Mouse (Mus musculus) thymus, postnatal 4 days (tissue): ENCODE measurements around the gene Wnt3.
"Not testable (repeated sequence)": the region's sequence is repeated elsewhere in the genome, so short reads cannot be mapped to it uniquely, and the experiment has no call there.

Experiments
- DNase-seq: peaks from one replicate; pipeline ENCODE4 v3.0.0; 2021

The Wnt3 gene

DNA sequence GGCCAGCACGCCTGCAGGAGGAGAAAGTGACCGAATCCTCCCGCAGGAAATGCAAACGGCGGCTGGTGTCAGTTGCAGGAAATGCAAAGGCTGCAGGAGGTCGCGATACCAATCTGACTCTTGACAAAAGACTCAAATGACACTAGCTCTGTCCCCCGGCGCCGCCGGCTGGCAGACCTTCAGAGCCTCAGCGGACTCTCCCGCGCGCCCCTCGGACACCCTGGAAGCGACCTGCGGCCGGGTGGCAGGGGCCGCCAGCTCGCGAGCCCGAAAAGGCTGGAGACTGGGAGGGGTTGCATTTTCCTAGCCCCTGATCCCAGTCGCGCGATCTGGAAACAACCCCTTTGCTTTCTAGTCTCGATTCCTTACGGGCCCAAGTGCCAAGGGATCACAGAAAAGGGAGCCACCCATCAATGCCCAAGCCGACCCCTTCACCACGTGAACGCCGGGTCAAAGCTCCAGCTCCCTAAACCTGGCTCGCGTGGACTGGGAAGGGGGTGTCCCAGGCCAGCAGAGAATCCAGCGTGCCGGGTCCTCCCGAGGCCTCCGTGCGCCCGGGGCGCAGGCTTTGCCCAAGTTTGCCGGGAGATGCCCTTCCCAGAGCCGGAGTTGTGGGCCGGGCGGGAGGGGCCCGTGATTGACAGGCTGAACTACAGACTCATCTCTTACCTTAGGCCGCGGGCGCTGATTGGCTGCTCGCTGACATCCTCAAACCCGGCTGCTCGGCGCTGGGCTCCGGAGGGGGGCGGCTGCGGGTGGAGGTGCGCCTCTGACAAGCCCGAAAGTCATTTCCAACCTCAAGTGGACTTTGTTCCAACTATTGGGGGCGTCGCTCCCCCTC, at the start of gene Wnt3:
TSS of gene Wnt3 (plus strand) at position 764 of the 841 bp plus-strand sequence.
- DNase-seq = peak; percentile 68

DNA sequence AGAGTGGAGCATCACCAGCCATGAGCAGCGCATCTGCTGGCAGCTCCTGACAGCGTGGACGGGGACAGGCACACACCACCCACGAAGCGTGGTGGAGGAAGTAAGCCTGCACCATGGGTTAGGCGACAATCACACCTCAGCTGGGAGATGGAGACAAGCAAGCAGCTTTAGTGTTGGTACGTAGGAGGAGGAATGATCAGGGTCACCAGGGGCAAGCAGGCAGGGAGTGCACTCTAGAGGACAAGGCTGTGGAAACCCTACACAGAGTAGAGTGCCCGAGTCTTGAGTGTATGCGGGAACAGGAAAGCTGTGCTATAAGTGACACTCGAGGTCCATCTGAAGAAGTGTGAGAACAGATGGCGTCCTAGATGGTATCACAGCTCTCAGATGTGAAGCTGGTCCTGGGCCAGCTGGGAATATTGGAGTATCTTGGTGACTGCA, 49.6 kb upstream of the Wnt3 start:
- DNase-seq = no peak

DNA sequence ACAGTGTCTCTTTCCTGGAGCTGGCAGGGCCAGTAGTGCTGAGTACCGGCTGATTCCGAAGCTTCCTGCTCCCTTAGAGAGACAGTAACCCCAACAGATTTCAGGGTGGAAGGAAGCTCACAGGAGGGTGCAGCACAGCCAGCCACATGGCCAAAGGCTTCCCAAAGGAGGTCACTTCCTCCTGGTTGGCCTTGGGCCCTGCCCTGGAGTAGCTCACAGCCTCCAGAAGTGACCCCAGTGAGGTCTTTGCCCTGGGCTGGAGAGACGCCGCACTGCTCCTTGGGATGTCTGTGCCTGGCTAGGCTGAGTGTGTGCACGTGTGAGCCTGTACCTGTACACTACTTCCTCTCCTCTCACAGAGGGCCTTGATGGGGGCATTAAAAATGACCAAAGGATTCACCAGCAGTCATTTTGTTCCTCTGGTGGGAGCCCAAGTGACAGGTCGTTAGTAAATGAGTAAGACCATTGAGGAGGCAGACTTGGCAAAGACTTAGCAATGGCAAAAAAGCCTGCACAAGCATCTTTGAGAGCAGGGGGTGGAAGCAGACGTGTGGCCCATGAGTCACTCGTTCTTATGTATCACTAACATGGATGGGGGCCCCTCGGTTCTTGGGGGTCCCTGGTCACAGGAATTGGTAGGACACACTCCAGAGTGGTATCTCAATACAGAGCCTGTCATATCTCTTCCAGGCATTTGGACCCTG, 44.5 kb upstream of the Wnt3 start:
- no peak for DNase-seq

DNA sequence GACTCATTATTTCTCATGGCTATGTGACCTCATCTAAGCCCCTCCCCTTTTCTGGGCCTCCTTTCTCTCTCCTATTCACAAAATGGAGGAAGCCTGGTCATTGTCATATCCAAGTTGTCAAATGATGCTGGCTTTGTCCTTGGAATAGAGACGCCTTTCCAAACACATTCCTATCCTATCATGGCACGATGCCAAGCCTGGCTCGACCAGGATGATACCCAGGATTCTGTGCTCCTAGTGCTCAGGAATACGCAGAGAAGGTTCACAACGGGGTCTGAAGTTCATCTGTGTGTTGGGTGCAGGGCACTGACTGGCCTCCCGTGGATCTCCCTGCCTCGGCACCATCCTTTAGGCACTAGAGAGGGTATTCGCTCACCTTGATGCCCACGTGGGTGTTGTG, 42.4 kb upstream of the Wnt3 start:
- no peak for DNase-seq

DNA sequence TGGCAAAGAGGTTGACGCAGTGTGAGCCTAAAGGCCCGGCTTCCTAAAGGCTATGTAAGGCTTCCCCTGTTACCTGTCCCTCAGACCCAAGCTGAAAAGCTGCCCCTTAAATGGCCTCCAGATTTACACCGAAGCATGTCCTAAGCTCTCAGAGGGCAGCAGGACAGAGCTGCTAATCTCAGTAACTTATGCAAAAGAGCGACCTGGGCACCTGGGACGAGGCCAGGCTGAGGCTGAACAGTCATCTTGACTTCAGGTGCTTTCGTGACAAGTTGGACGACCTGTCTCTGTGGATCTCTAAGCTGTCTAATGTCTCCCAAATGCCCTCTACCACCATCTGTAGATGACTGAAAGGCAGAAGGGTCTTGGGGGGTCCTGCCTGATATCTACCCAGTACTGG, 41.6 kb upstream of the Wnt3 start:
- DNase-seq = no peak

DNA sequence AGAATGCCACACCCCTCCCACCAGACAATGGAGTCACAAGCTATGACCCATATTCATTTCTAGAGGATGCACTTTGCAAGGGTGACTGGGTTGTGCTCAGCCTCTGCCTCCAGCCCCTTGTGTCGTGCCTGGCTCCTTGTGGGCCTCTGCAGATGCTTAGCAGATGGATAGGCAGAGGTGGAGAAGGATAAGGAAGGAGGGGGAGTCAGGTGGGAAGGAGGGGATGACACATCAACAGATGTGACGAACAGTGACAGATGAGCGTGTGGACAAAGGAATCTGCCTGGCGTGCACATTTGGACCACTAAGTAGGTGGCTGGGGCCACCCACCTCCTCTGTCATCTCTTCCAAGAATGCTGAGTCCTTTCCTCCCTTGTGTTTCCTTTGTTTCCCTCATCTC, 40.9 kb upstream of the Wnt3 start:
- DNase-seq = no peak

DNA sequence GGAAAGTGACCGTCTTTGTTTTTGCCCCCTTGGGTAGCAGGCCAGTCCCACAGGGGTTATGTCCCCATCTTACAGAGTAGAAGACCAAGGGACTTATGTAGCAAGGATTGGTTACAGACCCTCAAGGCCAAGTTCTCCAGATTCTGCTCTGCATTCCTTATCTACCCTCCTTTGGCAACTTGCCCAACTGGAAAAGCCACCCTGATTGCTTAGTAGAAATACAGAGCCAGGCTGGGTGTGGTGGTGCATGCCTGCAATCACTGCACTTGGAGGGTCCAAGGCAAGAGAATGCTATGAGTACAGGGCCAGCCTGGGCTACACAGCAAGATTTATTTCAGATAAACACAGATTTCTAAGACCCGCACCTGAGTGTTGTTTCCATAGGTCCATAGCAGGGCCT, 40.0 kb upstream of the Wnt3 start:
- DNase-seq = no peak

DNA sequence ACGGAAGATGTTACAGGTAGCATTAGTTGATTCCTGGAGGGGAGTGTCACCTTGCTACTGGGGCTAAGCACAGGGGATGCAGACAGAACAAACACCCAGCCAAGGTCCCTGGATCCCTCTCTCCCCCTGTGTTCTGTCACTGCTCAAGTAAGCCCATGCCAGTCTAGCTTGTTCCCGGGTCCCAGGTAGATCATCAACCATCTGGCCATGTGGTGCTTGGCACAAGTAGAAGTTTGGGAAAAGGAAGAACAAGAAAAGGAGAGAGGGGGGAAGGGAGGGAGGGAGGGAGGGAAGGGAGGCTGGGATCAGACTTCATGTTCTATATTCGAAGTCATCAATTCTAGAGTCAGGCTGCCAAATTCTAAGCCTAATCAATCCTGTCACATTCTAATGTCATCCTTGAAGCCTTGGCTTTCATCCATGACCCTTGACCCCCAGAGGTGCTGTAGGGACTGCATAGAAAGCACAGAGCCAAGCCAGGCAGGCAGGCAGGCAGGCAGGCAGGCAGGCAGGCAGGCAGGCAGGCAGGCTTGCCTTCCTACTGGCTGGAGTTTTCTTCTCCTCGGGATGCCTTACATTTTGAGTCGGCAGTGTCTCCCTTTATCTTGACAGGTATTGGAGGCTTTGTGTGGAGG, 39.4 kb upstream of the Wnt3 start:
- no peak for DNase-seq

DNA sequence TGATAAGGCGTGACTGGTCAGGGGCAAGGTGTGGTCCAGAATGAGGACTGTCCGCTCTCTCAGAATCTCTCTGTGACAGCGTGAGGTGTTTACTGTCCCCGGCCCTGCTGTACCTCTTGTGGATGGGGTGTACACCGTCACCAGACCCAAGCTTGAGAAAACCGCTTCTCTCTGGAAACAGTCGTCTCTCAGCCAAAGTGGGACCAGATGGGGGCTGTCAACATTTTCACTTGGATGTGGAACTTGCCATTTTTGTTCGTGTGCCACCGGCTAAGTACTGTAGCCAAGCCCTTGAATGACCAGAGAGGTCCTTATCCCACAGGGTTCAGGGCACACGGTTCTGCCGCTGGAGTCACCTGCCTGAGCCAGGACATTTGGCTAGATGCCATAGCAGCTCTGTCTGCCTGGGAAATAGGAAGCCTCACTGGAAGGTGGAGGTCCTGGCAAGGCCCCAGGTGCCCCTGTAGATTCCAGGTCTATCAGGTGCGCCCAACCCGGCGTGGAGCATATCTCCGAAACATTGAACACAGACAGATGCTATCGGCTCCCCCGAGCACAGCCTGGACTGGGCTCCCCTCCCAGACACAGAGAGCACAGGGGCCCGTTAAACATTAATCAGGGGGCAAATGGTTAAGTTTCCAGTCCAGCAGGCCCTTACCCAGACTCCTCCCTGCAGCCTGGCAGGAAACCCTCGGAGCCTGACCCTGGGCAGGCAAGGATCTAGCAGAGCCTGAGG, 38.7 kb upstream of the Wnt3 start:
- no peak for DNase-seq

DNA sequence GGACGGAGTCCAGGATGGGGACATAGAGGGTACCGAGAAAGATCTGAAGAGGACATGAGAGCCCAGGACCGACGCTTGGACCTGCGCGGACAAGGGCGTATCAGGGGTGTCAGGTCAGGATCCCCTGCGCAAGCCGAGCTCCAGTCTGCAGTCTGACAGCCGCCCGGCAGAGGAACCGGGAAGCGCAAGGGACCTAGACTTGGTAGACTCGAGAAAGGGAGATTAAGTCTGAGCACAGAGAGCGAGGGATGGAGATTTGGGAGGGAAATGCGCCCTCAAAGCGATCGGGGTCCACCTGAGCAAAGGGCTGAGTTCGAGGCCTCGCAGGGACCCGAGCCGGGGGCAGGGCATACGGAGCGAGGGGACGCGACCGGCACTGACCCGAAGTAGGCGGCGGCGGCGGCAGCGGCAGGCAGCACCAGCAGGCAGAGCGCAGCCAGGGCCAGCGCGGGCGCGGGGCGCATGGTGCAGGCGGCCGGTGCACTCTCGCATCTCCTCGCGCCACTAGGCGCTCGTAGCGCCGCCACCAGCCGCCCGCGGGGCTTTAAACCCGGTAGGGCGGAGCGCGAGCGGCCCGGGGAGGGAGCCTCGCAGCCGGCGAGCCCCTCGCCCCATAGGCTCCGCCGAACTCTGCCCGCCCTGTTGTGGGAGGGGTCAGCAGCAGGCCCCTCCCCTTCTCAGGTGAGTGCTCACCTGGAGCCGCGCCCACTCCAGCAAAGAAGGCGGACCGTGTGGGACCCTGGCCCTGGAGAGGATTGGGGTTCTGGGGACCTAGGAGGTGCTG, 24.5 kb upstream of the Wnt3 start, which contains the start of gene Wnt9b:
TSS of gene Wnt9b (minus strand) at position 516 of the 784 bp plus-strand sequence.
- DNase-seq = peak; percentile 37

DNA sequence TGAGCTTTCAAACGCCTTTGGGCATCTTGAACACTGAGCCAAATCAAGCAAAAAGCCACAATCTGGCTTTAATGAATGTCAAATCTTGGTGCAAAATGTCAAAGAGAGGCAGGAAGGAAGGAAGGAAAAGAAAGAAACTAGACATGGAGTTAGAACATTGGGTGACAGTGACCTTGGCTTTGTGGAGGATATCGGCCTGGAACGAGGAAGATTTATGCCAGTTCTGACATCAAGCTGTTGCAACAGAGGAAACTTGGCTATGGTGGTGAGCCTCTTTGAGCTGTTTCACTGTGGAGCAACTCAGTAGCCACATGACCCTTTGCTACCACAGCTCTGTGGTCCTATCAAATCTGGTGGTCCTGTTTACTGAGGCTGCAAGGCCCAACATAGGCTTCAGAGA, 23.3 kb upstream of the Wnt3 start:
- no peak for DNase-seq

DNA sequence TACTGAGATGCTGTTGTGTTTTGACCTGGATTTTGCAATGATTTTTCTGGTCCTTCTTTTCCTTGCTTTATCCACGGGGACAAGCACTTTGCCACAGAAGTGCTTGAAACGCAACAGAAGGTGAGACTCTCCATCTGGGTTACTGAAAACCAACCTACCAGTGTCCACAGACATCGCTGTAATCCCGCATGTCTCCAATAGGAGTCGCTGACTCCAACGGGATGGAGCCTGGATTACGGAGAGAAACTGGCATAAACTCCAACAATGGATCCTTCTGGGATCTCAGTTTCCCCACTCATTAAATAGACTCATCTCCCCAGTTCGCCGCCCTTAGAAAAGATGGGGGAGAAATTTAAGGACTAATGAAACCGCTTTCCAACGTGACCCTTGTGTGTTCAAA, 15.9 kb upstream of the Wnt3 start:
- no peak for DNase-seq

DNA sequence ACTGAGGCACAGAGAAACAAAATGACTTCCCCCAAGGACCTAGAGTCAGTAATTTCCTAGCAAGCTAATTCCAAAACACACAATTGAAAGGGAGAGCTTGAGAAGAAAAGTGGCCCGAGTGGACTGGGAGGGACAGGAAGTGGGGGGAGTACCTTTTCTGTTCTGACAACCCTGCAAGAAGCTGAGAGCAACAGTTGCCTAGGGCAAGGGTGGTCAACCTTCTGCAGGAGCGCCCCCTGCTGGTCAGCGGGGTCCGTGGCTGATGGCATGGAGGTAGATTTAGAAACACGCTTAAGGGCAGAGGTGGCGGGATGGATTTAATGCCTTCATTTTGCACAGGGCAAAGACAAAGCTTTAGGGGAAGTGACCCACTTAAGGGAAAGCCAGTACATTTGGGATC, 15.2 kb upstream of the Wnt3 start:
- DNase-seq = peak; percentile 87

DNA sequence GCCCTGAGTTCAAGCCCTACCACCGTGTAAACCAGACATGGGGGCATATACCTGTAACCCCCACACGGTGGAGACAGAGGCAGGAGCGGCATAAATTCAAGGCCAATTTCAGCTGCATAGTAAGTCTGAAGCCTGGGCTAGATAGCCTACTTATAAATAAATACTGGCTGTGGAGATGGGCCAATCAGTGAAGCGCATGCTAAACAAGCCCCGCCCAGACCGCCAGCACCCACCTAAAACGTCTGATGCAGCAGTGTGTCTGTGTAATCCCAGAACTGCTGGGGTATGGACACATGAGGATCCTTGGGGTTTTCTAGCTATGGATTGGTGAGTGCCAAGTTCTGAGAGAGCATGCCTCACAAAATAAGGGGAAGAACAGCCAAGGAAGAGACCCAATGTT, 13.8 kb upstream of the Wnt3 start:
- no peak for DNase-seq

DNA sequence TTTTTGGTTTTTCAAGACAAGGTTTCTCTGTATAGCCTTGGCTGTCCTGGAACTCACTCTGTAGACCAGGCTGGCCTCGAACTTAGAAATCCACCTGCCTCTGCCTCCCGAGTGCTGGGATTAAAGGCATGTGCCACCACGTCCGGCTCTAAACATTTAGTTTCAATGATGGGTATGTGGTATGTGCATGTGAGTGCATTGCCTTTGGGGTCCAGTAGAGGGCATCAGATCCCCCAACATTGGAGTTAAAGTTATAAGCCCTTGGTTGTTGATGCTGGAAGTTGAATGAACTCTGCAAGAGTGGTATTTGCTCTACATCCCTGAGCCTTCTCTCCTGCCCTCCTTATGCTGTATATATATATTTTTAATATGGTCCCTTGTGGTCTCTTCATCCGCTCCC, 13.1 kb upstream of the Wnt3 start:
- not testable (repeated sequence) for DNase-seq

DNA sequence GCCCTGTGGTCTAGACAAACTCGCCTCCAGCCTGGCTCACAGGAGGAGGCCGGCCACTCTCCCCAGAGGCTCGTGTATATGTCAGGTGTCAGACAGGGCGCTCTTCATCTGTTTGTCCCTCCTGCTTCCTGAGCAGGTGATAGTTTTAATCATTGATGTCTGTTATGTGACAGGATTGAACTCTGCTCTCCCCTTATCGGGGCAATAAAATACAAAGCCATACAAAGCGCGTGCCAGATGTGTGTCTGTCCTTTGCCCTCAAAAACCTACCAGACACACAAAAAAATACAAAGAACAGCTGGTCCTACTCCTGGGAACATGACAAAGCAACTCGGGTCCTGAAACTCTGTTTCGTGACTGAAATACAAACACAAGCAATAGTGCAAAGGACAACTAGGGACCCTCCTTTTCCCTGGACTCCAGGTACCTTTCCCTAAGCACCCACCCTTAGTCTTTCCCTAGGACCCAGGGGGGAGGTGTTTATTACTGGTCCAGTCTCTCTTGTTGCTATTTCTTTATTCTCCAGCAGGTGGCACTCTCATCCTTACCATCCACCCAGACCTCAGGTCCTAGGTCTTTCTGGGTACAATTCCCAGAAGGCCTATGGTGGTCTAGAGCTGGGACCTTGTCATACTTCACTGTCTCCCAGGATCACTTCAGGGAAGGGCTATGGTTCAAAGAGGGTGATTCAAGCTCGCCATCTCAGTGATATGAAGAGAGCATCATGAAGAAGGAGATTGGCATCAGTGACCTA, 10.4 kb upstream of the Wnt3 start:
- peak; percentile 29 for DNase-seq

DNA sequence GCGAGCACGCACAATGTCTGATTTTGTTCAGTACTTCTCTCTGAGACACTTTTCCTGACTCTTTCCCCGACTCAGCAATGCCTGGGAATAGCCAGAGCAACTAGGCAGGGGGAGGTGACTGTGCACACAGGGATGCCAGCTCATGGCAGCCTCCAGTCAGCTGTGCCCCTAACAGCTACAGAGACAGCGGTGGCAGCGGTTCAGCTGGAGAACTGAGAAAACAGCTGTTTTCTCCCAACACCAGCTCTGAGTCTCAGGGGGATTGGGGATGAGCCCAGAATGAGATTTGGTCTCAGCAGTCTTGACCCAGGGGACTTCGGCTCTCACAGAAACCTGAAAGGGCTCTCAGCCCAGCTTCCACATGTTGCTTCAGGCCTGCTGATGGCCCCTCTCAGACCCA, 9.3 kb upstream of the Wnt3 start:
- DNase-seq = no peak

DNA sequence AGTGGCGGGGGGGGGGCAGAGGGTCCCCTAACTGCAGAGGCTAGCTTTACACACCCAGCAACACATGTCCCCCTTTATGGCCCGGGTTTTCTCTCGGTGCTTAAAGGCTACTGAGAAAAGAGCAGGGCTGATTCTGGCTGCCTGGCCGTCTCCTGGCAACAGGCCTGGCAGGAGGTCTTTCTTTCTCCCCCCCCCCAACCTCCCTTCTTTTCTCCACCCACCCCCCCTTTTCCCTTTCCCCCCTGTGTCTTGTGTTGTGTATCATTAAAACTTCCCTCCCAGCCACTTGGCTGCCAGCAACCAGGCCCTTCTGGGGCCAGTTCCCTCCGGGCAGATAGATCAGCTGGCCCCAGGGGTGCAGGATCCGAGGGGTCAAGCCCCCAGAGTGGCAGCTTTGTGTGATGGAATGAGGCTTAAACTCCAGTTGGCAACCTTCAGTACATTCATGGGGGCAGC, 8.4 kb upstream of the Wnt3 start:
- no peak for DNase-seq

DNA sequence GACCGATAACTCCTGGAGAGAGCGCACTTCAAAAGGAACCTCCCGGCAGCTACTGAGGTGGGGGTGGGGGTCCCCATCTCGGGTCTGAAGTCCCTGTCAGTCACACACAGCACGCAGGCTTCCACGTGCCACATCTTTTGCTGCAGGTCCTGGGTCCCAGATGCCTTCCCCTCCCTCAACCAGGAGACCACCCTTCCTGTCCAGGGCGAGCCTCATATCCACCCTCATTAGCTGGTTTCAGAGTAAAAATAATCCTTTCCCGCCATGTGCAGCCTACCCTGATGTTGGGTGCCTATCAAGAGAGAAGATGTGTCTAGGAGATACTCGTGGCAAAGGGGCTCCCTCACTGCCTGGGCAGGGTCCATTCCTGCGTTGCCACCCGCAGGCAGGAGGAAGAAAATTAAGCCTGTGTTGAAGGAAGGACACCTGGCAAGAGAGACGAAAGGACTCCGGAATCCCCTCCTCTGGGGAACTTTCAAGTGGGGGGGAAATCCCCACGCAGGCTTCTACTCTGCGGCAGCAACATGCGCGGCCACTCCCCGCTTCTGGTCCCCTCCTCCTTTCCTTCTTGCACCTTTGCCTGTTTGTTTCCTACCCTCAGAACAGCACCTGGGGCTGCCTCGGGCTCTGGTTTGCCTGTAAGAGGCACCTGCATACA, 2.7 kb upstream of the Wnt3 start:
- peak; percentile 22 for DNase-seq

DNA sequence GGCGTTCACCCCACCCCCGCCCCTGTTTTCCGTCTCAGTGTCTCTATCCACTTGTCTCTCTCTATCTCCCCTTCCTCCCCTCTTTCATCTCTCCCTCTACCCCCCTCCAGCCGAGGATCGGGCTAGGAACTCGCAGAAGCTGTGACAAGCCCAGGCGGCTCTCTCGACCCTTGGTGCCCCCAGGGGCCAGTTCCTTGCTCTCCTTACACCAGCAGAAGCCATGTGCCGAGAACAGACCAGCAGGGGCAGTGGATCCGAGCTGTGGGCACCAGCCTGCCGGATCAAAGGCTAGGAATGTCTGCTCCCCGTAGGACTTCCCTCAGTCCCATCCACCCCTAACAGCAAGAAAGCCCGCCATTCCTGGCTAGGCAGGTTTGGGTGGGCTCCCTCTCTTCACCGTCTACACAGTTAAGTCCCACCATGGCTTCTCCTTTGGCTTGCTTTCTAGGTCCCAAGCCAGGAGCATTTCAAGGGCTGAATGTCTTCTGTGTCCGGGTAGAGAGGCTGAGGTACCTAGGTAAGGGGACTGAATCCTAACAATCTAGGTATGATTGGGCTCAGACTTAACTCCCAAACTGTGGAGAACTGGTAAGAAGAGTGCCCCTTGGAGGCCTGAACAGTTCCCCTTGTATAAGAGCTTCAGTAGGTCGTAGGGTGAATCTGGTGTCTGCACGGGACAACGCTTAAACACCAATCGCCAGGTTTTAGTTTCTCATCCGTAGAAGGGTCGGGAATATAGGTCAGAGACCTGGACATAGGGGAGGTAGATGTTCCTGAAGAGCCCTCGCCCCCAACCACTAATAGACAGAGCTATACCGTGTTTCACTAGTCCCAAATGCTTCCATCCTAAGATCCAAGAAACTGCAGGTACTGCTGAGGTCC, 1.2 kb upstream of the Wnt3 start:
- DNase-seq = no peak
